Mouse (Mus musculus) olfactory bulb, adult 2 months (tissue): ENCODE data around the gene Sptbn2. TPM values are rescaled to one million over a fixed set of nuclear protein-coding genes. Genes with fewer than 3 reads are reported as not detected.

Experiments
- H3K27ac ChIP-seq: fragments of 200-500 bp; 2 replicates; pipeline ENCODE4 v1.5.1; 2012; ENCODE audit warnings: low read depth, low read length; ENCODE audit not compliant: insufficient read depth
- H3K4me1 ChIP-seq: fragments of 200-500 bp; 2 replicates; pipeline ENCODE4 v1.6.1; 2012; ENCODE audit warnings: low read length; ENCODE audit not compliant: control insufficient read depth, insufficient read depth
- H3K4me3 ChIP-seq: fragments of 200-500 bp; 2 replicates; pipeline ENCODE4 v1.5.1; 2012; ENCODE audit warnings: mild to moderate bottlenecking, low read depth, low read length, moderate library complexity; ENCODE audit not compliant: insufficient read depth
- CTCF ChIP-seq: fragments of 200-500 bp; IDR thresholded peaks from 2 replicates; pipeline ENCODE4 v1.5.1; 2012; ENCODE audit warnings: low read depth, mild to moderate bottlenecking, low read length, moderate library complexity; ENCODE audit not compliant: insufficient read depth
- POLR2A ChIP-seq: fragments of 200-500 bp; IDR thresholded peaks from 2 replicates; pipeline ENCODE4 v1.6.1; 2012; ENCODE audit warnings: mild to moderate bottlenecking, low read depth, low read length, moderate library complexity; ENCODE audit not compliant: insufficient read depth
- WGBS: fragments of 180-500 bp; shearing (Covaris S2); methylation state at CpG from one replicate; pipeline ENCODE4 v1.1.7; 2018; 5-methylcytosine and 5-hydroxymethylcytosine counted together
- polyA plus RNA-seq: library from polyadenylated mRNA; stranded (reverse); fragments of >200 nt; gene quantifications from 2 replicates; pipeline ENCODE4 v1.2.4, GENCODE M21; 2012; ENCODE audit warnings: low replicate concordance; ENCODE audit not compliant: missing spikeins, insufficient read depth, insufficient read length

The Sptbn2 gene
- polyA plus RNA-seq, 1 experiment, result 60.8 TPM

DNA sequence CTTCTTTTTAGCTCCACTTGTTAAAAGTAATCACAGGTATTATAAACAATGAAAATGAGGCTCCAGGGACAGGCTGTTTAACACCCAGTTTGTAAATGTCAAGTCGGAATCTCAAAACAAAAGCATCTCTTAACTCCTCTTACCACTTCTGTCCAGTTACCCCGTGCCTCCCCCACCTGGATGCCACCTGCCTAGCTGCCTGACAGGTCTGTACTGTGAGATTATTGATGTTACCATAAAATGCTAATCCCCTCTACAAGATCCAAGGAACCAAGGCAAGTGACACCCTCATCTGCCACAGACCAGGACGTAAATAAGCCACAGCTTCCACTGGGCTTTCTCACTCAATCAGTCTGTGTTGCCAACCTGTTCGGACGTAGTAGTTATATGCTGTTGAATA is 11.1 kb upstream of the Sptbn2 start:
- WGBS, result 86% methylated on average over 5 of the region's 5 CpGs
- H3K4me3 ChIP-seq, result no peak overlapping the region
- H3K27ac ChIP-seq, result no peak overlapping the region
- TF ChIP-seq CTCF, result no peak
- no peak for TF ChIP-seq POLR2A
- peaks cover 21% of the 10 kb centered on the region for H3K4me1 ChIP-seq

DNA sequence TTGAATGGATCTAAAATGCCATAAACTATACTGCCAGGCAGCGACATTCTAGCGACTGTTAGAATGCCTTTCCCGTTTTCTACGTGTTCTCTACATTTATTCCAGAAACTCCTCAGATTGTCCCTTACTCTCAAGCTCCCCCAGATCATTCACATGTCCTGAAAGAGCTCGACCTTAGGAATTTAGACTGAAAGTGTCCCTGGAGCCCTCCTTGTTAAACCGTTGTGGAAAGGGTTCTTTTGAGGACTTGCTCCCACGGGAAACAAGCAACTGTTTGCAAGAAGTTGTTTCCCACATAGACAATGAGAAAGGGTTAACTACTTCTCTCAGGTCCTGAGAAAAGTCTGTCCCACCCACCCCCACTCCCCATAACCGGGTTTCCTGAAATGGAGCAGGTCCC is 10.3 kb upstream of the Sptbn2 start:
- WGBS, result 78% methylated on average over 8 of the region's 8 CpGs
- Histone ChIP-seq H3K27ac (no peak overlapping the region), H3K4me1 (peaks cover 21% of the 10 kb centered on the region), H3K4me3 (no peak overlapping the region)
- TF ChIP-seq CTCF, result no peak
- no peak for TF ChIP-seq POLR2A

DNA sequence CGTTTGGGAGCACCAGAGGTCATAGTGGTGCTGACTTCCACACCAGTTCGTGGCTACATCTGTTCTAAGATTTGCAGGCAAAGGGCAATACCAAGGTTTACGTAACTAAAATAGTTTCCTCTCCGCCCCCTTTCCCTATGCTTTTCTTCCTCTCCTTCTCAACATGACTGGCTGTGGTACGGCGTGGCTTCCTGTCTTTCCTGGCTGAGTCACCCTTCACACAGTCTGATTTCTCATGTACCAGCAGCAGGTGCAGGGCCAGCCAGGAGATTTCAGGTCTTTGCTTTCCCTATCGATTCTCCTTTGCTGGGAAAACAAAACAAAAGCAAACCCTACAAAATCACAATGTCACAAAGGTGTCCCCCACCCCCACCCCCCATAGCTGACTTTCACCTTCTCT is 9.7 kb upstream of the Sptbn2 start:
- WGBS, result 48% methylated on average over 7 of the region's 7 CpGs

DNA sequence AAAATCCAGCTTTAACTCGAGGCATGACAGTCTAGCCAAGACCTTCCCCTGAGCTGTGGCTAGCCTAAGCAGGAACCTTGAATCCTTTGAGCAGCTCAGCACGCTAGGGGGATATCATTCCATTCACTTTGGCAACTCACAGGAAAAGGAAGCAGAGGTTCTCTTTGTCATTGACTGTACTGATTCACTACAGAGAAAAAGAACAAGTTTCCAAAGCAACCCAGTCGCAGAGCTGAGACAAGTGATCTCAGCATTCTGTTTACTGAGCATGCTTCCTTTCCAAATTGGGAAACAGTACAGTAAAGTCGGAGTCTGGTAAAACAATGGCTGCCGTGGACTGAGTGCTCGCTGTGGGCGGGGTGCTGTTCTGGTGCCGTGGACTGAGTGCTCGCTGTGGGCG is 2.2 kb upstream of the Sptbn2 start:
- Histone ChIP-seq H3K4me3 (peak overlapping the region; percentile 19), H3K27ac (peak overlapping the region; percentile 65; the same call in 1 of the 2 replicates), H3K4me1 (peaks cover 4% of the 10 kb centered on the region)
- TF ChIP-seq POLR2A, result no peak
- no peak for TF ChIP-seq CTCF
- 37% methylated on average over 10 of the region's 10 CpGs for WGBS

More for the DNA sequence above, 9.7 kb upstream of the Sptbn2 start:
- Histone ChIP-seq H3K4me3 (no peak overlapping the region), H3K27ac (no peak overlapping the region), H3K4me1 (peaks cover 21% of the 10 kb centered on the region)
- no peak for TF ChIP-seq POLR2A
- no peak for TF ChIP-seq CTCF

DNA sequence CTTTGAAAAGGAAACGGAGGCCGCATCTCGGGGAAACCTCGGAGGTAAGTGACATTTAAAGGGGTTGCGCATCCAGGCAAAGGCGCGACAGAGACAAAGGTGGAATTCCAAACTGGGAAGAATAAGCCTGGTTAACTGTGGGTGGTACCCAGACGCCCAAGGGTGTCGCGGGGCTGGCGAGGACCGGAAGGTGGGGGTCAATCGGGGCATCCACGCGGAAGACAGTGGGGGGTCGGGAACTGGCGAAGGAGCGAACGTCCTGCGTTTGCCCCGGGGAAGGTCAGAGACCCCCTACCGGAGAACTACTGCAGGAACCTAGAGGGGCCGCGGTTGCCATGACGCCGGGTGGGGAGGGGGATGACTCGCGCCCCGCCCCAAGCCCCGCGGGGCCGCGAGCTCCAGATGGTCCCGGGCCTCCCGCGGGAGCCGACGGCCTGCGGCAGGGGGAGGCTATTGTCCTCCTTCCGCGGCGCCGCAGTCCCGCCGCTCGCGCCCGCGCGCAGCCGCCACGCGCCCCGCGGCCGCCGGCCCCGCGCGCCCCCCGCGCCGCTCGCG is 711 bp downstream of the Sptbn2 start:
- H3K4me3 ChIP-seq, result peak overlapping the region; percentile 72
- peaks cover 16% of the 10 kb centered on the region for H3K4me1 ChIP-seq
- peak overlapping the region; percentile 98 for H3K27ac ChIP-seq
- 4% methylated on average over 65 of the region's 65 CpGs for WGBS
- no peak for TF ChIP-seq CTCF
- TF ChIP-seq POLR2A, result no peak

DNA sequence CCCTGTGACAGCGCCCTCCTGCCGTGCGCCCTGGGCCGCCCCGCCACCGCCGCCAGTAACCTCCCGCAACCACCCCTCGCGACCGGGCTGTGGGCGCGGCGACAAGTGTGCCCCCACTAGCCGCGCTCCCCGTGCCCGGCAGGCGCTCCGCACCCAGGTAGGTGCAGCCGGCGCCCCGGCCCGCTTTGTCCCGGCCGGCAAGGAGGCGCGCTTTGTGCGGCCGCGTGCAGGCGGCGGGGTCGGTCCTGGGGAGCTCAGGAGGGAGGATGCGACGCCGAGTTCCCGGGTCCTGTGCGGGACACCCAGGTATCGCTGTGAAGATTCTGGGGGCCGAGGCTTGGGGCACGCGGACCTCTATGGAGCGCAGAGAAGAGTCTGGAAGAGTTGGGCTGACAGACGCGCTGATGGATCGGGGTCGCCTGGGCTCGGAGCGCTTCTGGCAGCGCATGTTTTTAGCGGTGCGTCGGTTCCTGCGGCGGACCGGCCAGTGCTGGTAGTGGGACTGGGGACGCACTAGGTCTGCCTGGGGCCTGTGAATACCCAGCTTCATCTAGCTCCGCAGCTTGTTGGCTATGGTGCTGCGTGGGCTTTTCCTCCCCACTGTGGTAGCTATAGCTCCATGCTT is 1.3 kb downstream of the Sptbn2 start:
- no peak for TF ChIP-seq CTCF
- TF ChIP-seq POLR2A, result peak; percentile 2; the same call in 1 of the 2 replicates
- Histone ChIP-seq H3K27ac (peak overlapping the region; percentile 37), H3K4me3 (peak overlapping the region; percentile 72), H3K4me1 (peaks cover 19% of the 10 kb centered on the region)
- 2% methylated on average over 60 of the region's 60 CpGs for WGBS

DNA sequence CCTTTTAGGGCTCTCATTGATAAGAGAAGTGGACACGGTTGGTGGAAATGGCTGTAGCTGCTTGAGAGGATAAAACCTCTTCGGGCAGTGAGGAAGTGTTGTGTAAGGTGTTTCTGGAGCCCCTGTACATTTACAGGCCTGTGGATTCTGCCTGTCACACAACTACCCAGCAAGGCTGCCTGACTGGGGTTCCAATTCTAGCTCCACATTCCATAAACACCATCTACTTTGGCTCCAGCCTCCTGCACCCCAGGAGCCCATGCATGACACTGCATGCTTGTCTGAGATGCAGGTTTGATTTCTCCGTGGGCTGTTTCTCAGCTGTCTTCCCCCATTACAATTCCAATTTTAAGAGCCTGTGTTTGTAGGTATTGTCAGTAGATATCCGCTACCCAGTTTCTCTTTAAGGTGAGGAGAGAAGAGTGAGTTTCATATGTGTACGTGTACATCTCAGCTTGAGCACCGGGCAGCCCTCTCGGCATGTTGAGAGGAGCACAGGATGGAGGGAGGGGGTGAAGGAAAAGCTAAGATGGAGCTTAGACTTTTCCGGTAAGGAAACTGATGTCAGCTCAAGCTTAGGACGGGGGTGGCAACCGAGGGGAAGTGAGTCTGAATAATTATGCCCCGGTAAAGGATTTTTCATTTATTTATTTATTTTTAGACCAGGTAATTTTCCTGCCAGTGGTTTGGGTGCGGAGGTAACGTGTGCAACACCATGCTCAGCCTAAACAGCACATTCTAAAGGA is 2.0 kb downstream of the Sptbn2 start:
- TF ChIP-seq POLR2A, result no peak
- no peak for TF ChIP-seq CTCF
- H3K27ac ChIP-seq, result peak overlapping the region; percentile 37
- H3K4me1 ChIP-seq, result peaks cover 19% of the 10 kb centered on the region
- H3K4me3 ChIP-seq, result peak overlapping the region; percentile 72
- 15% methylated on average over 13 of the region's 13 CpGs for WGBS

DNA sequence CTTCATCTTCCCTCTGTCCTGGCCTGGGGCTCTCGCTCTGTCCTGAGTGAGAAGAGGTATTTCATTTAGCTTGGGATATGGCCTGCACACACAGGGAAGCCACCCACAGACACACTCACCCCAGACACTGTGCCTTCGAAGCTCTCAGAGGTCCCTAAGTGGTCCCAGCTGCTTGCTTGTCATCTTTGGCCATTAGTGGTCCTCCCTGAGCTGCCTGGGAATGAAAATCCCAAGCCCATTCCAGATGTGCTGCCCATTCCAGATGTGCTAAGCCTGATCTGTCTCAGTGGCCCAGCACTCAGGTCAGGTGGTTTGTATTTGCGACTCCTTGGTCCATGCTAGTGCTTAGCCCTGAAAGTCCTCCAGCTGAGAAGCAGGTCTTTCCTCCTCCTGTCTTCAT is 2.9 kb downstream of the Sptbn2 start:
- Histone ChIP-seq H3K27ac (no peak overlapping the region), H3K4me3 (no peak overlapping the region), H3K4me1 (peaks cover 27% of the 10 kb centered on the region)
- no peak for TF ChIP-seq CTCF
- TF ChIP-seq POLR2A, result no peak
- 70% methylated on average over 3 of the region's 3 CpGs for WGBS

DNA sequence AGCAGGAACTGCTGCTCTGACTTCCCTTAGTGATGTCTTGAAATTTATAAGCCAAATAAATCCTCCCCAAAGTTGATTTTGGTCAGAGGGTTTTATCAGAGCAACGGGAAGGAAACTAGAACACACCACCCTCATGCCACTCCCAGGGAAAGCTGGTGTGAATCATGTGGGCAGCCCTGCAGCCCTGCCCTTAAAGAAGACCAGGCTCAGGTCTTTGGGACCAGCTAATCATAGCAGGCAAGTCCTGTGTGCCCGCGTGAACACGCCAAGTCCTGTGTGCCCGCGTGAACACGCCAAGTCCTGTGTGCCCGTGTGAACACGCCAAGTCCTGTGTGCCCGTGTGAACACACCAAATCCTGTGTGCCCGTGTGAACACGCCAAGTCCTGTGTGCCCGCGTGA is 5.8 kb downstream of the Sptbn2 start:
- TF ChIP-seq CTCF (no peak), POLR2A (no peak)
- peaks cover 31% of the 10 kb centered on the region for H3K4me1 ChIP-seq
- H3K27ac ChIP-seq, result no peak overlapping the region
- WGBS, result 97% methylated on average over 14 of the region's 14 CpGs
- H3K4me3 ChIP-seq, result no peak overlapping the region
